In genomic region chr16:70028649-70029048, GRCm38 (mm10) we compare ENCODE assay signal across 12 mouse cellular contexts.
DNase-seq lines count a peak whose midpoint lies in the region; ATAC-seq and TF ChIP-seq lines count a peak whose summit lies in the region.
"Had no signal": no experiment of that assay in that cellular context is flagged by ENCODE, and none has a peak within 500 bp of the region (broad histone marks: within the 10 kb centered on the region; RNA-seq: fewer than 3 reads in every experiment).

No protein-coding gene starts in this region.

- H3K9me3 ChIP-seq in liver, embryonic 14.5 days (ENCODE audit: control insufficient read depth, low read length) = no peaks in the 10 kb centered on the region
- no peaks in the 10 kb centered on the region for H3K9me3 ChIP-seq in liver, embryonic 11.5 days (ENCODE audit: control insufficient read depth, low read length)
- no peaks in the 10 kb centered on the region for H3K9me3 ChIP-seq in ES-E14 (ENCODE audit: control insufficient read depth, insufficient read depth, low read depth, low read length)
- no peaks in the 10 kb centered on the region for H3K9me3 ChIP-seq in forebrain, postnatal 0 days (ENCODE audit: low read length)
- H3K9me3 ChIP-seq: liver, embryonic 13.5 days; neural tube, embryonic 12.5 days had no signal

- H3K4me2 ChIP-seq in liver, embryonic 14.5 days (ENCODE audit: low read depth) = no peak overlapping the region
- no peak overlapping the region for H3K4me2 ChIP-seq in liver, embryonic 11.5 days
- H3K4me2 ChIP-seq in forebrain, postnatal 0 days (ENCODE audit: low read depth) = no peak overlapping the region
- H3K4me2 ChIP-seq: liver, embryonic 13.5 days; neural tube, embryonic 12.5 days had no signal

- in situ Hi-C loops in ES-E14 (cut with MboI; ENCODE audit: low sequenced_read_pairs in 2 of 2, unreplicated experiment in 2 of 2) = no loop called here

- ATAC-seq in liver, embryonic 14.5 days (ENCODE audit: insufficient read depth) = no peak
- no peak for ATAC-seq in liver, embryonic 11.5 days (replicated peaks; ENCODE audit: low FRiP score)
- ATAC-seq in forebrain, postnatal 0 days = no peak
- ATAC-seq: inflammation-experienced regulatory T-cells, adult 6 months had no signal

- TF ChIP-seq CTCF in liver, embryonic 14.5 days (IDR thresholded peaks at IDR 0.05; ENCODE audit: low read depth) = peak; percentile 28; the same call in 1 of the 2 replicates
- TF ChIP-seq CTCF in forebrain, postnatal 0 days (IDR thresholded peaks at IDR 0.05; ENCODE audit: low read depth) = 0 out of 2 replicates have a peak, but pooled peaks have one; percentile 1

- H3K9ac ChIP-seq in liver, embryonic 14.5 days (replicated peaks) = no peak overlapping the region
- H3K9ac ChIP-seq in liver, embryonic 11.5 days (ENCODE audit: low read depth, low read length) = no peak overlapping the region
- H3K9ac ChIP-seq in ES-E14 (ENCODE audit: insufficient read depth, low read depth, low read length, poor library complexity, severe bottlenecking) = no peak overlapping the region
- no peak overlapping the region for H3K9ac ChIP-seq in forebrain, postnatal 0 days
- H3K9ac ChIP-seq: liver, embryonic 13.5 days; neural tube, embryonic 12.5 days had no signal

- H3K27me3 ChIP-seq in liver, embryonic 14.5 days (ENCODE audit: control insufficient read depth, insufficient read depth, low read length) = no peaks in the 10 kb centered on the region
- H3K27me3 ChIP-seq in liver, embryonic 11.5 days (replicated peaks; ENCODE audit: control insufficient read depth, insufficient read depth, low read length) = no peaks in the 10 kb centered on the region
- no peaks in the 10 kb centered on the region for H3K27me3 ChIP-seq in forebrain, postnatal 0 days (ENCODE audit: insufficient read depth, low read length)
- H3K27me3 ChIP-seq: liver, embryonic 13.5 days; neural tube, embryonic 12.5 days had no signal

- no peaks in the 10 kb centered on the region for H3K4me1 ChIP-seq in liver, embryonic 14.5 days (replicated peaks; ENCODE audit: control insufficient read depth in 2 of 2, insufficient read depth in 2 of 2, low read length in 1 of 2)
- no peaks in the 10 kb centered on the region for H3K4me1 ChIP-seq in liver, embryonic 11.5 days (replicated peaks; ENCODE audit: control insufficient read depth, insufficient read depth, low read length)
- no peaks in the 10 kb centered on the region for H3K4me1 ChIP-seq in ES-E14 (ENCODE audit: control insufficient read depth in 2 of 2, insufficient read depth in 2 of 2, low read length in 2 of 2, poor library complexity in 1 of 2)
- H3K4me1 ChIP-seq in forebrain, postnatal 0 days (ENCODE audit: insufficient read depth) = no peaks in the 10 kb centered on the region
- H3K4me1 ChIP-seq: liver, embryonic 13.5 days; neural tube, embryonic 12.5 days had no signal

- 70% methylated on average over 13 of the region's 13 CpGs for WGBS in liver, embryonic 14.5 days (ENCODE audit: insufficient replicate concordance)
- WGBS in liver, embryonic 11.5 days = 68% methylated on average over 13 of the region's 13 CpGs
- WGBS in forebrain, postnatal 0 days = 71% methylated on average over 13 of the region's 13 CpGs

- no peak overlapping the region for H3K4me3 ChIP-seq in liver, embryonic 14.5 days (ENCODE audit: insufficient read depth in 1 of 2, low read depth in 2 of 2, low read length in 2 of 2)
- H3K4me3 ChIP-seq in liver, embryonic 11.5 days (ENCODE audit: low read depth, low read length) = no peak overlapping the region
- H3K4me3 ChIP-seq in ES-E14 (ENCODE audit: insufficient read depth in 1 of 2, low read depth in 1 of 2, low read length in 2 of 2, poor library complexity in 1 of 2, severe bottlenecking in 1 of 2) = no peak overlapping the region; a peak in 1 of 4 replicates
- no peak overlapping the region for H3K4me3 ChIP-seq in forebrain, postnatal 0 days (ENCODE audit: low read depth, low read length)
- H3K4me3 ChIP-seq: liver, embryonic 13.5 days; neural tube, embryonic 12.5 days had no signal

- no peak overlapping the region for H3K27ac ChIP-seq in liver, embryonic 14.5 days
- H3K27ac ChIP-seq in liver, embryonic 11.5 days (ENCODE audit: low read depth, low read length) = no peak overlapping the region
- no peak overlapping the region for H3K27ac ChIP-seq in ES-E14 (ENCODE audit: insufficient read depth, low read depth, low read length, poor library complexity, severe bottlenecking)
- no peak overlapping the region for H3K27ac ChIP-seq in forebrain, postnatal 0 days (ENCODE audit: low read depth, low read length)
- H3K27ac ChIP-seq: liver, embryonic 13.5 days; neural tube, embryonic 12.5 days had no signal

- TF ChIP-seq EP300 in liver, embryonic 14.5 days (IDR thresholded peaks at IDR 0.05; ENCODE audit: low read depth) = no peak

- peak; percentile 68 for DNase-seq in heart, adult 11 months
- no peak for DNase-seq in heart, adult 18-20 months
- no peak for DNase-seq in liver, embryonic 14.5 days (ENCODE audit: low read depth in 3 of 3, low spot score in 3 of 3)
- no peak for DNase-seq in liver, embryonic 11.5 days (ENCODE audit: low spot score)
- peak; percentile 15 for DNase-seq in ES-E14 (ENCODE audit: low read depth, low spot score)
- no peak for DNase-seq in forebrain, postnatal 0 days
- no peak for DNase-seq in cerebellum, adult 18-20 months
- DNase-seq in spleen, adult 12 weeks (ENCODE audit: low spot score) = no peak
- DNase-seq: gastrocnemius, postnatal 14 days; liver, embryonic 13.5 days had no signal

- H3K36me3 ChIP-seq in liver, embryonic 14.5 days (replicated peaks; ENCODE audit: control insufficient read depth, insufficient read depth, low read depth) = no peaks in the 10 kb centered on the region
- H3K36me3 ChIP-seq in liver, embryonic 11.5 days (ENCODE audit: control insufficient read depth, insufficient read depth, low read length) = no peaks in the 10 kb centered on the region
- no peaks in the 10 kb centered on the region for H3K36me3 ChIP-seq in ES-E14 (ENCODE audit: control insufficient read depth, insufficient read depth, low read length, poor library complexity, severe bottlenecking)
- H3K36me3 ChIP-seq in forebrain, postnatal 0 days (ENCODE audit: insufficient read depth) = no peaks in the 10 kb centered on the region
- H3K36me3 ChIP-seq: liver, embryonic 13.5 days; neural tube, embryonic 12.5 days had no signal

TF ChIP-seq in ES-E14, 5 proteins besides CTCF, POLR2A, EP300 and RAD21:
- no peak for TF ChIP-seq ZNF384 (IDR thresholded peaks at IDR 0.05; ENCODE audit: low read depth, low read length)
- TF ChIP-seq ZC3H11A (IDR thresholded peaks at IDR 0.05; ENCODE audit: borderline replicate concordance, low read depth, low read length) = no peak
- no peak for TF ChIP-seq CHD2 (IDR thresholded peaks at IDR 0.05; ENCODE audit: low read depth, low read length)
- TF ChIP-seq HCFC1 (IDR thresholded peaks at IDR 0.05; ENCODE audit: borderline replicate concordance, insufficient read depth, low read length) = no peak
- TF ChIP-seq MAFK (IDR thresholded peaks at IDR 0.05; ENCODE audit: insufficient read depth, low read depth, low read length) = no peak

Comparison
In these comparisons a context has a peak if more than half of its experiments do, and no peak if none do; other contexts are left out.
1. DNase-seq: peak in heart, adult 11 months (single experiment) and ES-E14 (single experiment); none in heart, adult 18-20 months (0 of 2), liver, embryonic 14.5 days (0 of 3), liver, embryonic 11.5 days (single experiment), forebrain, postnatal 0 days (single experiment), cerebellum, adult 18-20 months (0 of 2) and spleen, adult 12 weeks (single experiment).